Mouse (Mus musculus) adrenal gland, adult 8-10 months (tissue): ENCODE measurements around the gene Lrrc3b. TPM values are rescaled to one million over a fixed set of nuclear protein-coding genes. Genes with fewer than 3 reads are reported as not detected.

Experiments
- DNase-seq: peaks from one replicate; pipeline ENCODE4 v3.0.0; 2022
- total RNA-seq, 4 experiments: library from RNA; stranded (reverse); gene quantifications; 2 replicates each; pipeline ENCODE4 v1.2.4; 2022

The Lrrc3b gene
- total RNA-seq, 4 experiments from 2014 or later = 4.1 to 8.0 (median 6.1) TPM

GRCm38 (mm10) chr14:15330155-15330554 is 108.6 kb downstream of the Lrrc3b start:
- no peak for DNase-seq

- no peak for DNase-seq
Observed at GRCm38 (mm10) chr14:15325872-15326271, 112.9 kb downstream of the Lrrc3b start.

GRCm38 (mm10) chr14:15322441-15323123 is 116.2 kb downstream of the Lrrc3b start:
- DNase-seq = no peak

- DNase-seq = no peak
Observed at GRCm38 (mm10) chr14:15319399-15319915, 119.3 kb downstream of the Lrrc3b start.

- no peak for DNase-seq
Observed at GRCm38 (mm10) chr14:15308576-15308975, 130.2 kb downstream of the Lrrc3b start.
